Mouse (Mus musculus) thymus, adult 2 months (tissue): ENCODE measurements at regions not wholly inside any gene's neighbourhood (a gene's known extent, or its start where the extent isn't known, plus 50 kb on each side); places are given as distances from the start of the nearest gene placed in this dataset.

Experiments used
- CTCF ChIP-seq: fragments of 200-500 bp; IDR thresholded peaks from 2 replicates; pipeline ENCODE4 v1.5.1; 2012; ENCODE audit warnings: mild to moderate bottlenecking, control low read depth, low read length, moderate library complexity, borderline replicate concordance; ENCODE audit not compliant: control insufficient read depth, poor library complexity, insufficient read depth; ENCODE audit errors: extremely low read depth
- POLR2A ChIP-seq: fragments of 200-500 bp; IDR thresholded peaks from 2 replicates; pipeline ENCODE4 v1.6.1; 2012; ENCODE audit warnings: mild to moderate bottlenecking, low read length, control low read depth, moderate library complexity; ENCODE audit not compliant: control insufficient read depth, poor library complexity, insufficient read depth; ENCODE audit errors: extremely low read depth

DNA sequence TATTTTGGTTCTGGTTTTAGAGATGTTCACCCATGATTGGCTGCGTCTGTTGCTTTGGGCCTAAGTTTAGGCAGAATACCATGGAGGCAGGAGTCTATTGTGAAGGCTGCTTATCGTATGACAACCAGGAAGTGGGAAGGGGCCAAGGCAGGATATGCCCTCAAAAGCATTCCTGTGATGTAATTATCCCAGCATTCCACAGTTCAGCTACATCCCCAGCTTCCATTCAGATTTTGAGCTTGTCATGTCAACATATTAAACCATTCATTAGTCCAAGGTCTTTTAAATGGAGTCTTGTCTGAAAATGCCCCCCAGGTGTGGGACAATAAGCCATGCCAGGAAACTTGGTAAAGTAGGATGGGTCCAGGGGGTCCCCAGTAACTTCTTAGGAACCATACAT lies 79.3 kb upstream of the Ralgps2 start:
- TF ChIP-seq POLR2A (no peak), CTCF (no peak)
